Mouse (Mus musculus): Measurements from ENCODE around the gene Prr12. TPM values are rescaled to one million over a fixed set of nuclear protein-coding genes. Genes with fewer than 3 reads are reported as not detected.

Gene Prr12
- polyA plus RNA-seq, 1 experiment from 2014 or later, result 14.9 TPM

GRCm38 (mm10) chr7:44981539-44981938 lies 71.1 kb downstream of the Prr12 start:
- no peak overlapping the region for H3K4me2 ChIP-seq
- no peak for ATAC-seq
- peaks cover 63% of the 10 kb centered on the region for H3K36me3 ChIP-seq (ENCODE audit: poor library complexity, severe bottlenecking)
- no peak overlapping the region for H3K27ac ChIP-seq
- H3K4me3 ChIP-seq, result no peak overlapping the region
- WGBS, result 93% methylated on average over 8 of the region's 8 CpGs
- H3K4me1 ChIP-seq, result peaks cover 25% of the 10 kb centered on the region
- H3K9me3 ChIP-seq (replicated peaks), result no peaks in the 10 kb centered on the region
- H3K9ac ChIP-seq, result no peak overlapping the region
- H3K27me3 ChIP-seq, result no peaks in the 10 kb centered on the region

- WGBS, result 97% methylated on average over 3 of the region's 3 CpGs
- ATAC-seq, result no peak
- H3K4me1 ChIP-seq, result peaks cover 17% of the 10 kb centered on the region
- no peaks in the 10 kb centered on the region for H3K27me3 ChIP-seq
- no peak overlapping the region for H3K4me3 ChIP-seq
- H3K9me3 ChIP-seq (replicated peaks), result no peaks in the 10 kb centered on the region
- H3K27ac ChIP-seq, result no peak overlapping the region
- peaks cover 71% of the 10 kb centered on the region for H3K36me3 ChIP-seq (ENCODE audit: poor library complexity, severe bottlenecking)
- H3K9ac ChIP-seq, result no peak overlapping the region
- H3K4me2 ChIP-seq, result no peak overlapping the region
Measured at GRCm38 (mm10) chr7:44978300-44978699, 74.4 kb downstream of the Prr12 start.

Small RNA genes lying within 50 kb of the gene (microRNA-seq; reads per million reads assigned to microRNA genes)
- not detected for gene Mir7054

Other genes with a start within 250 kb of the Prr12 start
- gene Nup62, start 236.8 kb downstream of the Prr12 start, polyA plus RNA-seq (2015; fragmentation: Nextera tagmentation; extraction: Ambion mirVana), result 73.5 and 83.0 TPM in 2 replicates
- gene Il4i1, start 236.5 kb downstream of the Prr12 start, polyA plus RNA-seq (2015; fragmentation: Nextera tagmentation; extraction: Ambion mirVana), result 1.2 and 1.9 TPM in 2 replicates
- gene Atf5, start 236.2 kb downstream of the Prr12 start, polyA plus RNA-seq (2015; fragmentation: Nextera tagmentation; extraction: Ambion mirVana), result 5.4 and 5.7 TPM in 2 replicates
- 93.1 and 95.4 TPM in 2 replicates for gene Akt1s1, start 203.9 kb downstream of the Prr12 start, polyA plus RNA-seq (2015; fragmentation: Nextera tagmentation; extraction: Ambion mirVana)
- gene Tbc1d17, start 203.8 kb downstream of the Prr12 start, polyA plus RNA-seq (2015; fragmentation: Nextera tagmentation; extraction: Ambion mirVana), result 81.5 and 95.5 TPM in 2 replicates
- 34.9 and 38.1 TPM in 2 replicates for gene Pnkp, start 195.7 kb downstream of the Prr12 start, polyA plus RNA-seq (2015; fragmentation: Nextera tagmentation; extraction: Ambion mirVana)
- gene Ptov1, start 183.1 kb downstream of the Prr12 start, polyA plus RNA-seq (2015; fragmentation: Nextera tagmentation; extraction: Ambion mirVana), result 558 and 574 TPM in 2 replicates
- gene Med25, start 160.2 kb downstream of the Prr12 start, polyA plus RNA-seq (2015; fragmentation: Nextera tagmentation; extraction: Ambion mirVana), result 145 and 165 TPM in 2 replicates
- gene Fuz, start 156.8 kb downstream of the Prr12 start, polyA plus RNA-seq (2015; fragmentation: Nextera tagmentation; extraction: Ambion mirVana), result 24.7 and 27.7 TPM in 2 replicates
- gene Ap2a1, start 123.4 kb downstream of the Prr12 start, polyA plus RNA-seq (2015; fragmentation: Nextera tagmentation; extraction: Ambion mirVana), result 81.7 and 87.2 TPM in 2 replicates
- 0.20 TPM in 1 of 2 replicates, not detected in the other for gene Tsks, start 109.7 kb downstream of the Prr12 start, polyA plus RNA-seq (2015; fragmentation: Nextera tagmentation; extraction: Ambion mirVana)
- gene Cpt1c, start 78.0 kb downstream of the Prr12 start, polyA plus RNA-seq (2015; fragmentation: Nextera tagmentation; extraction: Ambion mirVana), result 40.2 and 43.1 TPM in 2 replicates
- gene Prmt1, start 66.3 kb downstream of the Prr12 start, polyA plus RNA-seq (2015; fragmentation: Nextera tagmentation; extraction: Ambion mirVana), result 815 and 859 TPM in 2 replicates
- 67.9 and 72.7 TPM in 2 replicates for gene Irf3, start 55.2 kb downstream of the Prr12 start, polyA plus RNA-seq (2015; fragmentation: Nextera tagmentation; extraction: Ambion mirVana)
- gene Bcl2l12, start 54.2 kb downstream of the Prr12 start, polyA plus RNA-seq (2015; fragmentation: Nextera tagmentation; extraction: Ambion mirVana), result 40.5 and 45.6 TPM in 2 replicates
- 35.8 and 38.9 TPM in 2 replicates for gene Scaf1, start 36.5 kb downstream of the Prr12 start, polyA plus RNA-seq (2015; fragmentation: Nextera tagmentation; extraction: Ambion mirVana)
- gene Rras, start 34.9 kb downstream of the Prr12 start, polyA plus RNA-seq (2015; fragmentation: Nextera tagmentation; extraction: Ambion mirVana), result 9.4 and 10.2 TPM in 2 replicates
- 52.7 and 58.5 TPM in 2 replicates for gene Nosip, start 9.5 kb upstream of the Prr12 start, polyA plus RNA-seq (2015; fragmentation: Nextera tagmentation; extraction: Ambion mirVana)
- 14.7 and 14.8 TPM in 2 replicates for gene Prrg2, start 9.8 kb upstream of the Prr12 start, polyA plus RNA-seq (2015; fragmentation: Nextera tagmentation; extraction: Ambion mirVana)
- 61.3 and 62.0 TPM in 2 replicates for gene Rcn3, start 39.3 kb upstream of the Prr12 start, polyA plus RNA-seq (2015; fragmentation: Nextera tagmentation; extraction: Ambion mirVana)
- gene Fcgrt, start 51.0 kb upstream of the Prr12 start, polyA plus RNA-seq (2015; fragmentation: Nextera tagmentation; extraction: Ambion mirVana), result 8.0 and 9.9 TPM in 2 replicates
- gene Rps11, start 71.6 kb upstream of the Prr12 start, polyA plus RNA-seq (2015; fragmentation: Nextera tagmentation; extraction: Ambion mirVana), result 1,342 and 1,406 TPM in 2 replicates
- 998 and 1,188 TPM in 2 replicates for gene Rpl13a, start 75.9 kb upstream of the Prr12 start, polyA plus RNA-seq (2015; fragmentation: Nextera tagmentation; extraction: Ambion mirVana)
- gene Gm45713, start 83.3 kb upstream of the Prr12 start, polyA plus RNA-seq (2015; fragmentation: Nextera tagmentation; extraction: Ambion mirVana), result 0.13 and 0.31 TPM in 2 replicates
- gene Flt3l, start 83.6 kb upstream of the Prr12 start, polyA plus RNA-seq (2015; fragmentation: Nextera tagmentation; extraction: Ambion mirVana), result 0.79 and 0.92 TPM in 2 replicates
- 97.5 TPM in 2 replicates for gene Pih1d1, start 101.4 kb upstream of the Prr12 start, polyA plus RNA-seq (2015; fragmentation: Nextera tagmentation; extraction: Ambion mirVana)
- 35.6 and 36.4 TPM in 2 replicates for gene Aldh16a1, start 101.7 kb upstream of the Prr12 start, polyA plus RNA-seq (2015; fragmentation: Nextera tagmentation; extraction: Ambion mirVana)
- 9.3 and 14.2 TPM in 2 replicates for gene Slc17a7, start 111.1 kb upstream of the Prr12 start, polyA plus RNA-seq (2015; fragmentation: Nextera tagmentation; extraction: Ambion mirVana)
- not detected in 2 replicates for gene Gfy, start 126.7 kb upstream of the Prr12 start, polyA plus RNA-seq (2015; fragmentation: Nextera tagmentation; extraction: Ambion mirVana)
- not detected in 2 replicates for gene Pth2, start 128.1 kb upstream of the Prr12 start, polyA plus RNA-seq (2015; fragmentation: Nextera tagmentation; extraction: Ambion mirVana)
- 0.87 and 0.93 TPM in 2 replicates for gene Ccdc155, start 152.0 kb upstream of the Prr12 start, polyA plus RNA-seq (2015; fragmentation: Nextera tagmentation; extraction: Ambion mirVana)
- 0.59 and 0.63 TPM in 2 replicates for gene Dkkl1, start 159.3 kb upstream of the Prr12 start, polyA plus RNA-seq (2015; fragmentation: Nextera tagmentation; extraction: Ambion mirVana)
- 181 and 198 TPM in 2 replicates for gene Tead2, start 162.9 kb upstream of the Prr12 start, polyA plus RNA-seq (2015; fragmentation: Nextera tagmentation; extraction: Ambion mirVana)
- gene Cd37, start 186.2 kb upstream of the Prr12 start, polyA plus RNA-seq (2015; fragmentation: Nextera tagmentation; extraction: Ambion mirVana), result 0.96 and 1.3 TPM in 2 replicates
- gene Slc6a16, start 188.2 kb upstream of the Prr12 start, polyA plus RNA-seq (2015; fragmentation: Nextera tagmentation; extraction: Ambion mirVana), result 0.11 and 0.23 TPM in 2 replicates
- gene Slc6a21, start 224.6 kb upstream of the Prr12 start, polyA plus RNA-seq (2015; fragmentation: Nextera tagmentation; extraction: Ambion mirVana), result not detected in 2 replicates